Mouse (Mus musculus): Measurements from ENCODE around the gene Kcna10. TPM values are rescaled to one million over a fixed set of nuclear protein-coding genes. Genes with fewer than 3 reads are reported as not detected.

Gene Kcna10
- not detected in 2 replicates for polyA plus RNA-seq (2012; rRNA removed)

GRCm38 (mm10) chr3:107182756-107183155, at the start of gene Kcna10:
Kcna10 (plus strand) TSS chr3:107183056.

GRCm38 (mm10) chr3:107221608-107222007, 38.8 kb downstream of the Kcna10 start, which contains the start of gene Cym:
Cym (minus strand) TSS chr3:107221732.

GRCm38 (mm10) chr3:107230527-107230926, 47.7 kb downstream of the Kcna10 start, which contains the start of gene A630076J17Rik:
A630076J17Rik (plus strand) TSS chr3:107230614.

DNA sequence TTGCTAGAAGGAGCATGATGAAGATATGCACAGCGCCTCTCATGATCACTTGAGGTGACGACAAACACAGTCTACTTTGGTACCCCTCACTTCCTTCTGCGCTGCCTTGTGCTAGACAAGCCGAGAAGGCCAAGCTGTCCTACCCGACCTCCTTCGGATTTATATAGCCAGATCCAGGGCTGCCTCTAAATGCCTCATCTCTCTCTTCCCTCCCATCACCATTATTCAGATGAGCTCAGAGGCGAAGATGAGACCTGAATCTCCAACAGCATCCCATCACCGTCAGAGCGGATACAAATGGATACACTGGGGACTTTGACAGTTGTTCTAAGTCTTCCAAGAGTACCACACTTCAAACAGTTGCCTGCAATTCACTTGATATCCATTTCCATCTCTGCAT, 56.8 kb downstream of the Kcna10 start, which contains the start of gene Prok1:
Prok1 (minus strand) TSS at position 101 of the 400 bp plus-strand sequence.

Other genes starting within 250 kb of the Kcna10 start
- gene Kcna3, start 146.9 kb upstream of the Kcna10 start, polyA plus RNA-seq (2012; rRNA removed), result 6.1 and 7.5 TPM in 2 replicates
- gene Kcna2, start 81.9 kb upstream of the Kcna10 start, polyA plus RNA-seq (2012; rRNA removed), result 1.9 and 2.7 TPM in 2 replicates
- gene Cym, start 38.7 kb downstream of the Kcna10 start, polyA plus RNA-seq (2012; rRNA removed), result 0.71 and 0.96 TPM in 2 replicates
- gene A630076J17Rik, start 47.6 kb downstream of the Kcna10 start, polyA plus RNA-seq (2012; rRNA removed), result not detected in 2 replicates
- 0.71 and 0.86 TPM in 2 replicates for gene Prok1, start 56.7 kb downstream of the Kcna10 start, polyA plus RNA-seq (2012; rRNA removed)
- gene Lamtor5, start 95.8 kb downstream of the Kcna10 start, polyA plus RNA-seq (2012; rRNA removed), result 108 and 140 TPM in 2 replicates
- 1.0 and 1.8 TPM in 2 replicates for gene Slc16a4, start 108.2 kb downstream of the Kcna10 start, polyA plus RNA-seq (2012; rRNA removed)
- gene Rbm15, start 150.6 kb downstream of the Kcna10 start, polyA plus RNA-seq (2012; rRNA removed), result 5.0 and 5.6 TPM in 2 replicates

All from central nervous system, embryonic 14 days (tissue).